Mouse (Mus musculus): ENCODE measurements at regions not wholly inside any gene's neighbourhood (a gene's known extent, or its start where the extent isn't known, plus 50 kb on each side); places are given as distances from the start of the nearest gene placed in this dataset.

DNA sequence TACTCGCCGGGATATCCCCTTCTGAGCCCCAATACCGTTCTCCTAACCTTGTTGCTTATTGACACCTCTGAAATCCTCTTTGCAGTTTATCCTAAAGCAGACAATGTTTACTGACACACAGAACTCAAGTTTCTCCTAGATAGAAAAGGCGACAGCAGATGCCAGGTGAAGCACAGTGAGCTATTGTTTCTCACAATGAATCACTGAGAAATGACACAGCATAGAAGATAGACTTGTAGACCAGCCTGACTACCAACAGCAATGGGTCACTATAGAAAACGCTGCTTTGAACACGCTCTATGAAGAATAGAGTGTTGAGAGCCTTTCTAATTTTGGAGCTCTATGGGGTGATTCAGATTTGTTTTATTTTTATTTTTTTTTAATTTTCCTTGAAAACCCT, 344.9 kb upstream of the Adgrl2 start:
- no peak for TF ChIP-seq CTCF (conservative IDR thresholded peaks at IDR 0.05 in 1 of 2, IDR thresholded peaks at IDR 0.05 in 1 of 2; ENCODE audit: low read depth in 2 of 2, low read length in 2 of 2)
- TF ChIP-seq ZNF384 (IDR thresholded peaks at IDR 0.05; ENCODE audit: low read depth, low read length): no peak
- TF ChIP-seq ZKSCAN1 (IDR thresholded peaks at IDR 0.05; ENCODE audit: borderline replicate concordance, low read depth, low read length): no peak
- 0 out of 2 replicates have a peak, but pooled peaks have one; percentile 57 for TF ChIP-seq EP300 (IDR thresholded peaks at IDR 0.05; ENCODE audit: low read length)
- peak; percentile 34; the same call in 1 of the 2 replicates for TF ChIP-seq JUN (IDR thresholded peaks at IDR 0.05; ENCODE audit: insufficient read depth, low read depth, low read length)
- TF ChIP-seq USF1 (IDR thresholded peaks at IDR 0.05; ENCODE audit: low read depth, low read length): no peak
- no peak for TF ChIP-seq POLR2A (IDR thresholded peaks at IDR 0.05; ENCODE audit: low read depth, low read length)
- TF ChIP-seq E2F4 (IDR thresholded peaks at IDR 0.05; ENCODE audit: insufficient replicate concordance, low read depth, low read length): no peak
- no peak for TF ChIP-seq ETS1 (conservative IDR thresholded peaks at IDR 0.05; ENCODE audit: low read depth, low read length)
- TF ChIP-seq RCOR1 (conservative IDR thresholded peaks at IDR 0.05; ENCODE audit: low read depth, low read length): 0 out of 2 replicates have a peak, but pooled peaks have one; percentile 10
- peak; percentile 10; the same call in 1 of the 2 replicates for TF ChIP-seq MAFK (IDR thresholded peaks at IDR 0.05; ENCODE audit: insufficient replicate concordance, low read length)
- TF ChIP-seq MAX (IDR thresholded peaks at IDR 0.05; ENCODE audit: low read length): no peak
